Mouse (Mus musculus) embryonic stem cell, embryonic (primary cell): ENCODE measurements around the gene Gm21972.

Experiments used
- CTCF ChIA-PET, 4 experiments: fragments of 300-600 bp in 2 of 4; fragments of 350-600 bp in 2 of 4; sonication (Branson Sonifier 250); formaldehyde crosslinking; loops; one replicate each; lab custom pipeline; 2022; ENCODE audit warnings: inconsistent platforms in 2 of 4; lab: Charles Lee
- POLR2A ChIA-PET, 4 experiments: fragments of 300-600 bp in 2 of 4; fragments of 350-600 bp in 2 of 4; sonication (Branson Sonifier 250); formaldehyde crosslinking; loops; one replicate each; lab custom pipeline; 2022; ENCODE audit warnings: antibody characterized with exemption in 4 of 4, inconsistent platforms in 1 of 4; lab: Charles Lee

Gm21972 gene

GRCm38 (mm10) chr1:86133337-86133736, at the start of gene Gm21972:
Gm21972 (plus strand) TSS chr1:86133637.
- ChIA-PET CTCF (interaction anchor here in 1 of 4 experiments (1.6 kb wide), 1 partner anchor 11 kb away, joined by 3 read pairs; no protein-coding TSS in a partner anchor), POLR2A (interaction anchor here in 2 of 4 experiments (0.6 to 1.9 kb wide), 8 partner anchors 9 to 208 kb away, joined by 3 to 6 read pairs (median 4); partner anchors contain the start of gene Htr2b (in 1 of the 2))

GRCm38 (mm10) chr1:86094413-86094812, 39.0 kb upstream of the Gm21972 start:
- CTCF ChIA-PET = interaction anchor here in 1 of 4 experiments (1.2 kb wide), 1 partner anchor 34 kb away, joined by 5 read pairs; no protein-coding TSS in a partner anchor
- POLR2A ChIA-PET = no interaction called here

- POLR2A ChIA-PET = no interaction called here
- CTCF ChIA-PET = interaction anchor here in 1 of 4 experiments (0.6 kb wide), 1 partner anchor 24 kb away, joined by 3 read pairs; no protein-coding TSS in a partner anchor
These were observed 28.4 kb upstream of the Gm21972 start for GRCm38 (mm10) chr1:86105054-86105453.

GRCm38 (mm10) chr1:86111779-86112178, 21.7 kb upstream of the Gm21972 start, which contains the start of gene Htr2b:
Htr2b (minus strand) TSS chr1:86111970.
- POLR2A ChIA-PET = interaction anchor here in 2 of 4 experiments (0.8 to 1.9 kb wide), 6 partner anchors 9 to 248 kb away, joined by 3 to 7 read pairs (median 4); partner anchors contain the start of gene Ncl (in 1 of the 2)
- CTCF ChIA-PET = interaction anchor here in 1 of 4 experiments (1.1 kb wide), 1 partner anchor 52 kb away, joined by 4 read pairs; no protein-coding TSS in a partner anchor

- ChIA-PET POLR2A (interaction anchor here in 2 of 4 experiments (0.6 to 2.9 kb wide), 5 partner anchors 10 to 1294 kb away, joined by 3 to 12 read pairs (median 3); no protein-coding TSS in a partner anchor), CTCF (interaction anchor here in 1 of 4 experiments (0.7 kb wide), 2 partner anchors 16 to 18 kb away, joined by 3 to 6 read pairs; no protein-coding TSS in a partner anchor)
These were observed 19.3 kb upstream of the Gm21972 start for GRCm38 (mm10) chr1:86114141-86114540.

GRCm38 (mm10) chr1:86119549-86119948, 13.9 kb upstream of the Gm21972 start:
- ChIA-PET POLR2A (interaction anchor here in 1 of 4 experiments (1.1 to 1.3 kb wide), 3 partner anchors 11 to 28 kb away, joined by 3 to 4 read pairs (median 4); no protein-coding TSS in a partner anchor), CTCF (interaction anchor here in 1 of 4 experiments (0.7 kb wide), 1 partner anchor 203 kb away, joined by 5 read pairs; no protein-coding TSS in a partner anchor)

- POLR2A ChIA-PET = interaction anchor here in 1 of 4 experiments (0.6 to 1.5 kb wide), 2 partner anchors 11 to 35 kb away, joined by 3 read pairs; no protein-coding TSS in a partner anchor
- CTCF ChIA-PET = interaction anchor here in 1 of 4 experiments (1.3 kb wide), 1 partner anchor 18 kb away, joined by 3 read pairs; no protein-coding TSS in a partner anchor
These were observed 7.4 kb upstream of the Gm21972 start for GRCm38 (mm10) chr1:86126036-86126435.

- ChIA-PET CTCF (interaction anchor here in 1 of 4 experiments (1.5 kb wide), 1 partner anchor 76 kb away, joined by 3 read pairs; no protein-coding TSS in a partner anchor), POLR2A (interaction anchor here in 1 of 4 experiments (0.9 to 1.4 kb wide), 5 partner anchors 13 to 76 kb away, joined by 3 to 4 read pairs (median 3); no protein-coding TSS in a partner anchor)
These were observed 1.9 kb downstream of the Gm21972 start for GRCm38 (mm10) chr1:86135315-86135714.

- POLR2A ChIA-PET = interaction anchor here in 3 of 4 experiments (0.6 to 6.1 kb wide), 7 partner anchors 9 to 214 kb away, joined by 3 to 44 read pairs (median 3); partner anchors contain the start of gene Armc9 (in 2 of the 3)
- CTCF ChIA-PET = interaction anchor here (0.6 to 1.1 kb wide), 7 partner anchors 9 to 787 kb away, joined by 3 to 5 read pairs (median 3); partner anchors contain the start of gene Armc9 (in 1 of the 4)
These were observed 7.6 kb downstream of the Gm21972 start for GRCm38 (mm10) chr1:86141081-86141480.

- CTCF ChIA-PET = interaction anchor here in 3 of 4 experiments (0.9 to 3.3 kb wide), 12 partner anchors 9 to 207 kb away, joined by 3 to 14 read pairs (median 6); partner anchors contain the start of gene Armc9 (in 1 of the 3)
- POLR2A ChIA-PET = interaction anchor here in 2 of 4 experiments (0.6 to 6.1 kb wide), 14 partner anchors 10 to 298 kb away, joined by 3 to 44 read pairs (median 4); partner anchors contain the start of genes Armc9 (in 2 of the 2), Ncl (in 2 of the 2) and Gm21972 (in 1 of the 2)
These were observed 9.7 kb downstream of the Gm21972 start for GRCm38 (mm10) chr1:86143165-86143564.

- ChIA-PET POLR2A (interaction anchor here in 3 of 4 experiments (0.6 to 6.1 kb wide), 22 partner anchors 9 to 297 kb away, joined by 3 to 44 read pairs (median 4); partner anchors contain the start of genes Armc9 (in 2 of the 3), Ncl (in 2 of the 3) and Gm21972 (in 1 of the 3)), CTCF (interaction anchor here (0.5 to 3.3 kb wide), 21 partner anchors 8 to 272 kb away, joined by 3 to 14 read pairs (median 4); partner anchors contain the start of genes Armc9 (in 1 of the 4) and Gm21972 (in 1 of the 4))
These were observed 10.8 kb downstream of the Gm21972 start for GRCm38 (mm10) chr1:86144001-86144944.

GRCm38 (mm10) chr1:86146293-86146692, 12.9 kb downstream of the Gm21972 start:
- POLR2A ChIA-PET = interaction anchor here in 2 of 4 experiments (0.8 to 1.9 kb wide), 3 partner anchors 8 to 87 kb away, joined by 3 to 5 read pairs (median 3); partner anchors contain the start of gene Armc9 (in 2 of the 2)
- CTCF ChIA-PET = interaction anchor here in 3 of 4 experiments (0.8 to 1.6 kb wide), 3 partner anchors 10 to 87 kb away, joined by 3 to 4 read pairs (median 4); no protein-coding TSS in a partner anchor

GRCm38 (mm10) chr1:86147557-86147956, 14.1 kb downstream of the Gm21972 start:
- CTCF ChIA-PET = interaction anchor here in 2 of 4 experiments (0.6 to 1.6 kb wide), 3 partner anchors 31 to 286 kb away, joined by 3 to 4 read pairs (median 3); no protein-coding TSS in a partner anchor
- POLR2A ChIA-PET = interaction anchor here in 2 of 4 experiments (0.6 to 1.9 kb wide), 5 partner anchors 8 to 177 kb away, joined by 4 to 5 read pairs (median 4); partner anchors contain the start of gene Psmd1 (in 1 of the 2)

- ChIA-PET CTCF (interaction anchor here in 1 of 4 experiments (0.6 to 1.2 kb wide), 2 partner anchors 31 to 285 kb away, joined by 3 read pairs; no protein-coding TSS in a partner anchor), POLR2A (interaction anchor here in 2 of 4 experiments (0.6 to 1.9 kb wide), 6 partner anchors 9 to 205 kb away, joined by 4 to 5 read pairs (median 4); partner anchors contain the start of gene Psmd1 (in 1 of the 2))
These were observed 14.7 kb downstream of the Gm21972 start for GRCm38 (mm10) chr1:86148161-86148560.

- ChIA-PET POLR2A (interaction anchor here in 2 of 4 experiments (0.8 to 2.1 kb wide), 4 partner anchors 9 to 375 kb away, joined by 3 to 5 read pairs (median 4); partner anchors contain the start of gene Ptma (in 1 of the 2)), CTCF (interaction anchor here in 2 of 4 experiments (1.1 to 3.4 kb wide), 3 partner anchors 8 to 189 kb away, joined by 3 to 14 read pairs (median 11); no protein-coding TSS in a partner anchor)
These were observed 17.5 kb downstream of the Gm21972 start for GRCm38 (mm10) chr1:86150929-86151328.

GRCm38 (mm10) chr1:86151376-86151775, 17.9 kb downstream of the Gm21972 start:
- POLR2A ChIA-PET = interaction anchor here in 2 of 4 experiments (0.6 to 4.3 kb wide), 9 partner anchors 9 to 375 kb away, joined by 3 to 44 read pairs (median 3); partner anchors contain the start of gene Ptma (in 1 of the 2)
- CTCF ChIA-PET = interaction anchor here in 3 of 4 experiments (1.0 to 3.4 kb wide), 6 partner anchors 8 to 347 kb away, joined by 3 to 14 read pairs (median 4); no protein-coding TSS in a partner anchor
